Mouse (Mus musculus) urinary bladder, adult 18-20 months (tissue): ENCODE results near the gene Plekha1.

ENCODE experiments used
- DNase-seq, 2 experiments: peaks; one replicate each; pipeline ENCODE4 v3.0.0; 2022; ENCODE audit warnings: low spot score in 2 of 2, mixed read lengths in 2 of 2

Gene Plekha1

DNA sequence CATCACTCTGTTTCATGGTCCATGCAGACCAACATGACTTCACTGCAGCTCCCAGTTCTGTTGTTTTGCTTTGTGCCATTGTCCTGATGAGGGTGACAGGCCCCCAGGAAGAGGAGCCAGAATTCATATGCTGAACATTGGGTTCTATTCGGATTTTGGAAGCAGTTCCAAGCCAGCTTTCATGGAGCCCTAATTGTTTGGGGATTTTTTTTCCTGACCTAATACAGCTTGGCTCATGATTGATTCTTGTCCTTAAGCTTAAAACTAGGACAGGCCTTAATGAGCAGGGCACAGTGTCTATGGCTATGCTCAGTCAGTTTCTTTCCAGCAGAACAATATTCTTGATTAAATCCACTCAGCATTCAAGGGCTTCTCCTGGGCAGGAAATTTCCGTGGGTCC is 52.7 kb downstream of the Plekha1 start:
- no peak for DNase-seq

DNA sequence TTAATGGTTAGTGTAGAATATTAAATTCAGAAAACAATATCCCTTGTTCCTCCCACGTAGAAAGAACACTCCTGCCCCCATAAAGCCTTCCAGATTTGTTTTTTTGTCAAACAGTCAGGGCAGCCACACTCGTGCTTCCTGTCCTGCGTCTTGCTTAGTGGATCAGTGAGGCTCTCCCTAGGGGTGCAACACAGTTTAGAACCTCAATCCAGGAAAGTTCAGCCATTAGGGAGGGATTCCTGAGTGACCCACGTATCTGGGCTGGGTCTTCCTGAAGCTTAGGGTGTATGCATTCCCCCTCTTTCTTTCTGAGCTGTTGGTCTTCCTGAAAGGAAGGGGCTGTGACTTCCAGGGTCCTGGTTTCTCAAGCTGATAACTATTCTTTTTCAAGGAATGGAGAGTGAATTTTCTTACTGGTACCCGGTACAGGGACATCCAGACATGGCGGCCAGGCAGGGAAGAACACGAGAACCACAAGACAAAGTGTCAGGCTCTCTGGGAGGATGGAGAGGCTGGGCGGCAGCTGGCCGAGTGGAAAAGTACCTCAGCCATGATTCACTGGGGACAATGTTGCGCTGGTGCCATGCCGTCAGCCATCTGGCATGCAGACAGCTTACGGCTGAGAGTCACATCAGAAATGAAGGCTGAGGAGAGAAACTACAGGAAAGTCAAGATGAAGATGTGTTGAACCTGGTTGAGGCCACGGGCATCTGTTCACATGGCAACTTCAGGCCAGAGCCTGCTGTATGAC is 57.6 kb downstream of the Plekha1 start:
- no peak for DNase-seq

DNA sequence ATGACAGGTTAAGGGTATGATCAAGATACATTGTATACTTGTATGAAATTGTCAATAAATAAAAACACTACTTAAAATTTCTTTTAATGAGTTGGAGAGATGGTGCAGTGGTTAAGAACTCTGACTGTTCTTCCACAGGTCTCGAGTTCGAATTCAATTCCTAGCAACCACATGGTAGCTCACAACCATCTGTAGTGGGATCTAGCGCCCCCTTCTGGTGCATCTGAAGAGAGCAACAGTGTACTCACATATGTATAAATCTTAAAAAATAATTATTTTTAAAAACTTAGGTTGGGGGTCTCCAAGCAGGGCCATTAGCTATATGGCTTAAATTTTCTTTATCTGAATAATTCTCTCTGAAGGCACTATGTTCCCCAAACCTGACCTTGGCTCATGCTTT is 64.8 kb downstream of the Plekha1 start:
- no peak for DNase-seq

DNA sequence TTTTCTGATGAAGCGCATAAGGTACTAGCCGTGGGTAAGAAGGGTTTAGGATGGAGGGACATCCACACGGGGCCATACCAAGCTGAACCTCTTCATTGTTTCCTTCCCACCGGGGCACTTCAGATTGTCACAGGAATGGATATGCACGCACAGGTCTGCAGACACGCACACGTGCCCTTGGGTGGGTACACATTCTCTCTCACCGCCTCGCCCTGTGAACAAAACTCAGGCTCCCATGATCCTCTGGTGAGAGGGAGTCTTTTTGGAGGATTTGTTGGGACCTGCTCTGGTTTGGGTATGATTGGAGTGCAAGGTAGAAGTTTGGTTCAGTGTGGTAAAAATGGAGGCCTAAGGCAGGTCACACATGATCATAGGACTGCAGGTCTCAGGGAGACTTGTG is 67.4 kb downstream of the Plekha1 start:
- no peak for DNase-seq

DNA sequence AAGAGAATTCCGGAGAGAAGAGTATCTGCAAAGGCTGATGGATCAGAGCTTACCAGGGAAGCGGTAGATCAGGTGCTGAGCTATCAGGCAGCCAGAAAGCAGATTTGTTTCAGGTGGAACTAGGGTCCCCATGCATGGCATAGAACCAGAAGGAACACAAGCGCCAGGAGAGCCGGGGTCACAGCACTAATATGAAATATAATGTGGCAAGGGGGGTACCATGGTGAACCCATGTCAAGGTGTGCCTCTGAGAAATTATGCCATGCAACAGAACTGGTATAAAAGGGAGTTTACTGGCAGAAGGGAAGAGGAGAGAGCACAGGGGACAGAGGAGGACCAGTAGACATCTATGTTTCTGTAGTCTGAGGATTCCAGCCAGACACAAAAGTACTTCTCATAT is 69.1 kb downstream of the Plekha1 start:
- no peak for DNase-seq

DNA sequence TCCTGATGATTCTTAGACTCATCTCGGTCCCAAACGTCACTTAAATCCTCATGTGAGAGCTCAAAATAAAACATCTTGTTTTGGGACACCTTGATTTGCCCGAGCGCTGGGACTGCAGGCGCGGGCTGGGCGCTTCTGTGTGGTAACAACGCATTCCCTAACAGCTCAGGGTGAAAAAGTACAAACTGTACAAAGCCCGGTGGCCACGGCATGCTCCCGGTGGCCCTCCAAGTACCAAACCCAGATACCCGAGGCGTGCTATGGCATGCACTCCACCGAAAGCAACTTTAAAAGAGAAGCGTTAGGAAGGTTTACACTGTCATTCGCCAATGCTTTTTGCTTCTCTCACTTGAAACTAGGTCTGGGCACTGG is 69.9 kb downstream of the Plekha1 start:
- DNase-seq, result no peak

DNA sequence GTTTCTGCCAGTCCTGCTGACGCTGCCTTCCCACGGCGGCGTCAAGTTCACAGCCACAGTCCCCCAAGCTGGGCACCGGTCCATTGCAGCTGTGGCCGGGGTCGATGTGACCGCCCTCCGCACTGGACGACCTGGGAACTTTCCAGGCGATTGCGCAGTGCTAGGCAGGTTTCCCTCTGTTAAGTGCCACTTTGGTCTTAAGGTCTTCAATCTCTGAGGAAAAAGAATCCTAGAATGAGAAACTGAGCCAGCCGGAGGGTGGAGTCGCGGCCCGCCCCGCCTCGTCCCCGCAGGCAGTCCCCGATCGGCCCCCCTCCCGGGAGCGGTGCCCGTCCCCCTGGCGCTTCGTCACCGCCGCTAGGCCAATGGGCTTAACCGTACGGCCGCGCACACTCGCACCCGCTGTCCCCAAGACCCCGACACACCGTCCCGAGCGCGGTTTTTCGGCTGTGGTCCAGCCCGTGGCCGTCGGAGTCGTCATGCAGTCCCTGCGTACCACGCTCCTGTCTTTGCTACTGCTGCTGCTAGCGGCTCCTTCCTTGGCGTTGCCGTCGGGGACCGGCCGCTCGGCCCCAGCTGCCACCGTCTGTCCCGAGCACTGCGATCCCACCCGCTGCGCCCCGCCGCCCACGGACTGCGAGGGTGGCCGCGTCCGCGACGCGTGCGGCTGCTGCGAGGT is 70.4 kb downstream of the Plekha1 start, which contains the start of gene Htra1:
Htra1 (plus strand) TSS at position 319 of the 679 bp plus-strand sequence.
- peak; percentile 65 to 69 for DNase-seq

DNA sequence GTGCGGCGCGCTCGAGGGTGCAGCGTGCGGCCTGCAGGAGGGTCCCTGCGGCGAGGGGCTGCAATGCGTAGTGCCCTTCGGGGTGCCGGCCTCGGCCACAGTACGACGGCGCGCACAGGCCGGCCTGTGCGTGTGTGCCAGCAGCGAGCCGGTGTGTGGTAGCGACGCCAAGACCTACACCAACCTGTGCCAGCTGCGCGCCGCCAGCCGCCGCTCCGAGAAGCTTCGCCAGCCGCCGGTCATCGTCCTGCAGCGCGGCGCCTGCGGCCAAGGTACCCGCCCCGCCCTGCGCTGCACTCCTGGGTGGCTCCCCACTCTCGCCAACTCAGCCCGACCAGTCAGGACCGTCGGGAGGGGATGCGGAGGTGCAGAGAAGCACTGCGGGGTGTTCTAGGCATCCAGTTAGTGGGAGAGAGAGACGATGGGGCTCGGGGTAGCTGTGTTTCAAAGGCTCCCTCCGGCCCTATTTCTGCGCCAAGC is 71.0 kb downstream of the Plekha1 start:
- peak; percentile 28 to 37 for DNase-seq

DNA sequence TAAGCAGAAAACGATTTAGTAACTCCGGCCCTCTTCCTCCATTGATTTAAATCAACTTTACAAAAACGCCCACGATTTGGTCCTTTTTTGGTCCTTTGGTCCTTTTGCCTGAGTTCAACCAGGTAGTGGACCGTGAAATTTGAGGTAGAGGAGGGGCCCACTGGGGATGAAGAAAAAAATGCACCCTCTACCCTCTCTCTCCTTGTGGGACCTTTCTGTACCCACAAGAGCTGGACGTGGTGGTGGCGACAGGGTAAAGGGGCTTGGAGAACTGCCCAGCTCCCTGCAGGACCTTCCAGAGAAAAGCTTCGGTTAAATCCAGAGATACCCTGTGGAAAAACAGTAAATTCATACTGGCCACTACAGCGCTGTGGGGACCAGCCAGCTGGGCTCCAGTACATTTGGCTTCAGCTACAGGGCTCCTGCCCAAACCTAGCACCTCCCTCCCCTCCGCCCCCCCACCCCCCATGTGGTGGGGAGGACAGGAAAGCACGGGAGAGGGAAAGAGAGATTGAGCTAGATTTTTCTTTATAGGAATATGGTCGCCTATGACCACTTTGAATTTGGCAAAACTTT is 71.8 kb downstream of the Plekha1 start:
- DNase-seq, result no peak

DNA sequence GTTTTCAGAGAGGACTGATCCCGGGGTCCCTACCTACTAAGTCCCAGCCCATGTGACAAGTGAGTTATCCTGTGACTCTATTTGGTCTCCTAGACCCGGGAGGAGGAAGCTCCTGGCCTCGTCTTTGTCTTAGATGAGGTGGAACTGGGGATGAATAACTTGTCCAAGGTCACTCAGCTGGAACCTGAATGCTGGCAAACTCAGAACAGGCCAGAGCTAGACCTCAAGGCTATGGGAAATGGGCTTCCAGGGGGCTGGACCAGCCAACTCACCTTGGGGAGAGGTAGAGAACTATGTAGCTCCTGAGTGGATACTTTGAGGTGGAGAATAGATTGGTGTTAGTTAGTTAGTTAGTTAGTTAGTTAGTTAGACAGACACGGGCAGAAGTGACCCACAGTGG is 72.4 kb downstream of the Plekha1 start:
- DNase-seq, result no peak

DNA sequence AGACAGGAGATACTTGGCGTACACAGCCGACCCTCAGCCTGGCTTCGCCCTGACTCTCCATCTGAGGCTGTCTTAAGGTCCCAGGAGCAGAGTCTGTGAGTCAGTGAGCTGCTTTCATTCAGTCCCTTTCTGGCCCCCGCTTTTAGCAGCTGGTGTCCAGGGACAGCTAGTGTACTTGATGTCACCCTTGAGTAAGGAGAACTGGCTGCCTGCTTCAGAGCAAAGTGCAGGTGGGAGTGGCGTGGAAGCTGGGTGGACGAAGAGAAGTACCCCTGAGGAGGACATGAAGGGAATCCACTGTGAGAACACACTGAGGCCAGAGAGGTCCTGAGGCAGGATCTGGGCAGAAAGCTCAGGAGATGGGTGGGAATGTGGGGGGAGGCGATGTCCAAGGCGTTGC is 73.3 kb downstream of the Plekha1 start:
- DNase-seq, result no peak

DNA sequence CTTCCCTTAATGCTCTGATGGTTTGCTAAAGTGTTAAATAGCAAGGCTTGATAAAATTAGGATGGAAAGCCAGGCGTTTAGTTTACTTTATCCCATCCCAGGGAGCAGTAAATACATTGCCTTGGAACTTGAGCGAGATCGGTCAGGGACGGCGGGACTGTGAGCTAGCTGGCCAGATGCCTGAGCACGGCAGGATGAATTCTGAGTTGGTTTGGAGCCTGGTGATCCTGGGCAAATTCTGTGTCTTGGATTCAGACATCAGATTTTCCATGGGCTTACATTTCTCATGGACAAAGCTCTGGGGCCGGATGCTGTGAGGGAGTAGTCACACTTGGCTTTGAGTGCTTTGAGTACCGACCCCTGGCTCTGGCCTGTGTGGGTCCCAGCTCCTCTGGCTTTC is 75.2 kb downstream of the Plekha1 start:
- no peak for DNase-seq

DNA sequence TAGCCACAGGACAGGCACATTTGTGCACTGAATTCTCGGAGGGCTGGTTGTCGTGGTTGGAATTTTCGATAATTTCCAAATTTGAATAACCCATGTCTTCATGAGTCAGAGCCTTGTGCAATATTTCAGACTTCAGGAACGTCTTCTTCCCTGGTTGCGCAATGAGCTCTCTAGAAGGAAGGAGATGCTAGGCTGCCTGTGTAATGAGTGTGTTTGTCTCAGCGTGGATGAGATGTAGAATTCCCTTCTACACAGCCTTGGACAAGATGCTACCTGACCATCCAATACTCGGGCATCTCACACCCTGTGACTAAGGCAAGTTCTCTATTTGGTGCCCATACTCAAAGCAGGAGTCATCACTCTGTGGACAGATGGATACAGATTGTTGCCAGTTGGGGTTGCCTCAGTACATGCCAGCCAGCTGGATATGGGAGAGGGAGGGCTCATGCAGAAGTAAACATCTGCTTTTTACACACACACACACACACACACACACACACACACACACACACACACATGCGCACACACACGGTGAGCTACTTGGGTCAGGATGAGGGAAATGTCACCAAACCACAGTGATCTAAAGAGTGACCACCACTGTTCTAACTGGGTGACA is 77.8 kb downstream of the Plekha1 start:
- DNase-seq, result peak in 1 of 2 experiments; percentile 37

DNA sequence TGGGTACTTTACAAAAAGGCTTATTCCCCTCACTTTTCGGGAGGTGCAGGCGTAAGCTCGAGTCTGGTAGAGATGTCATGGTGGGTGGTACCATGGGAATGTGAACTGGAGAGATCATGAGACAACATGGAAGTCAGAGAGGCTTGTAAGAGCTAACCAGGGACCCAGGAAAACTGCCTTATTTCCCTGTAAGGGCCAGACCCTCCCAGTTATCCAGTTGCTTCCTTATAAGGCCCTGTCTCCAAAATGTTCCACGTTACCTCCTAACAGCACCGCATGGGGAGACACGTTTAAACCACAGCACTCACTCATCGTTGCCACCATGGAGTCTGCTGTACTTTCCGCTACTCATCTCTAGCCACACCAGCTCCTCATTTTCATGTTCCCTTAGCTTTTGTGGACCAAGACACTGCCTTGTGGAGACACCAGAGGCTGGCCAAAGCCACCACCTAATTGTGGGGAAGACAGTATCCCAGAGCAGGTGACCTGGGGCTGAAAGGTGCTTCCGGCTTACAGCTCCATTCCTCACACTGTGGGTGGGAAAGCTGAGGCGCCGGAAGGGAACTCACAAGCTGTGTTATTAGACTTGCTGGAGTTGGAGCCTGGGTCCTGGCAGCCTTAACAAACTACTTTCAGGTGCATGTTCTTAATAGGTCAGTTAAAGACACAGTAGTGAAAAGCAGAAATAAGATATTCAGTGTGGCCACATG is 79.4 kb downstream of the Plekha1 start:
- no peak for DNase-seq

DNA sequence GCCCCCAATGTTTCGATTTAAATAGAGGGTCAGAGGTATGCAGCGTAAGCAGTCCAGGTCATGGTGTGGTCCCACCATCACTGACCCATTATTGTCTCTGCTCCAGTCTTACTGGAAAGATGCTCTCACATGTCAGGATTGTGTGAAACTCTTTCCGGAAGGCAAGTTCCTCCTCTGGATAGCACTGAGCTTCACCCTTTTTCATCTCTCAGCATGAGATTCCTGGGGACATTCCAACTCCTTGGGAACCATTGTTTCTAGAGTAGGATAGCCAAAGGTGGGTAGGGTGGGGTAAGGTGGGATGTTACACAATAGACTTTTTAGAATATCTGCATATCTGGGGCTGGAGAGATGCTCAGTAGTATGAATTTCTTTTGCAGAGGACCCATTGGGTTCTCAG is 80.2 kb downstream of the Plekha1 start:
- DNase-seq, result no peak

DNA sequence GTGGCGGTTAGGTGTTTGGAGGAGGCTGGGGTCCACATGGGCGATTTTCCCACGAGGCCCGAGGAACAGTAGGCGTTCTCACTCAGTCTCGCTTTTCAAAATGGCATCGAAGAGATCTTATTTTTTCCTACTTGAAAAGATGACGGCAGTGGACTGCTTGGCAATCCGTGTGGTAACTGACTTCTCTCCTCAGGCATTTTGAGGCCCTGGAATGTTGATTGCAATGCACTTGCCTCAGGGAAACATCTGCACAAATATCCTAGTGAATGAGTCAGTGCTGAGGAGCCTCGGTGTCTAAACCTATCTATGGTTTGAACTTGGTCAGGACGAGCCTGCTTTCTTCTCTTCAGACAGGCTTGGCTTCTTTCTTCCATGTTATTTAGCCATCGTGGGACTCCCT is 80.7 kb downstream of the Plekha1 start:
- no peak for DNase-seq

DNA sequence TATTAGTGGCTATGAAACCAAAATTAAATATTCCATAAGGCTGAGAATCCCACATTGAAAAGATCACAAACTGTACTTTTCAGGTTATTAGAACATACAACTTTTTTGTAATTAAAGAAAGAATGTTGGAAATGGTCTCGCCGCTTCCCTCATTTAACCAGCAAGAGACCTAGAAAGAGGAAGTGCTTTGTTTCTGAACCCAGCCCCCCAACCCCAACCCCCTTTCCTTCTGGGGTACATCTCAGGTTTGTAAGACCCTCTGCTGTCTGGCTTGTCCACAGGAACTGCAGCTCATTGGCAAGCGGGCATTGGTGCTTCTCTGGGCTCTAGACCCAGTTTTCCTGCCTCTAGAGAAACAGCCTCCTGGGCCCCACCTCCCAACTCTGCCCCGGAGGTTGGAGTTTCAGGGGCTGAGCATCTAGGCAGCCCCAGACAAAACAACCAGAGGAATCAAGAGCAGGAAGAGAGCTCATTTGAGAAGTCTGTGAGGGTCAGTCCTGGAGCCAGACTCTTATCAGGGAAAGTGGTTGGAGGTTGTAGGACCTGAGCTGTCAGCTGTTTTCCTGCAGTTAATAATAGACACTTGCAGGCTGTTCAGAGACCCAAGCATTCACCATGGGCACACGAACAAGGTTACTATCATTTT is 83.1 kb downstream of the Plekha1 start:
- DNase-seq, result no peak

DNA sequence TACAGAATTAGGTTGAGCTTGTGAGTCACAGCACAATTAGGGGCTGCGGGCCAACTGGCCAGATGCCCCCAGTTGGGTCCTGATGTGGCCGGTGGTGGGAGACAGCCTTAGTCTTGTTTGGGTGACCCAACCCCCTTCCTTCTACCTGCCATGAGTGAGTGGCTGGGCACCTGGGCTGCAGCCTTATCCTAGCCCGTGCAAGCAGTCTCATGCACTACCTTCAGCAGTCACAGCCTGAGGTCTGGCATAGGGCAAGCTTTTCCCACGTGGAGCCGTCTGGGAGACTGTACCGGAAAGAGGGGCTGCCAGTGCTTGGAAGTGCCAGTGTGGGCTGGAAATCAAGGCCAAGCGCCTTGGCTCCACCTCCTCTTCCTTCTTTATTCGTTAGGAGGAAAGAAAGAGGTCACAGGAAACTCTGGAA is 83.8 kb downstream of the Plekha1 start:
- no peak for DNase-seq

DNA sequence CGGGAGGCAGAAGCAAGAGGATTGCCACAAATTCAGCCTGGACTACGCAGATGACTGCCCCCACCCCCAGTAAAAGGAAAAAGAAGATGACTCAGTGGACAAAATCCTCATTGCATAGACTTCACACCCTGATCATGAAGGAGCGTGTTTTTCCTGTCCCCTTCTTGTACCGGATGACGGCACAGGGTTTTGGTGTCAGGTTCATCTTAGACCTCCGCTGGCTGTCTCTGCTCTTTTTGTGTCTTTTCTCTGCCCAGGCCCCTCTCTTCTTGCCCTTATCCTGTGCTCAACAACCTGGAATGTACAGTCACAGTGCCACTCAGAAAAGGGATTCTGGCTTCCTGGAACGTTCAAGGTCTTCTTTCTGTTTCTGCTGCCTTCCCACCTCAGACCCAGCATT is 84.9 kb downstream of the Plekha1 start:
- DNase-seq, result no peak

DNA sequence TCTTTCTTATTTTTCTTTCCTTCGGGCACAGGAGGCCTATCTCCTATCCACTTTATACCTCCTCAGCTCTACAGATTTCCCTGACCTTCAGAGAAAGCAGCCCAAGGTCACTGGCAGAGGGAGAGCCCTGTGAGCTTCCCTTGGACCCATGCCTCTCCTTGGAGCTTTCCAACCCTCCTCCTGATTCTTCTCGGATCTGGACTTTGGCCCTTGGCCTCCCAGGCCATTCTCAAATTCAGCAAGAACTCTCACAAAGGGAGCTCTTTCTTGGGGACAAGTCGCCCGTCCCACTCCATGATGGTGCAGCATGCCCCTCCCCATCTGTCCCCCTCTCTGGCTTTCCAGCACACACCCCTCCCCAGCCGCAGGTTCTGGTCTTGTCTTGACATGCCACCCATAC is 85.4 kb downstream of the Plekha1 start:
- no peak for DNase-seq

DNA sequence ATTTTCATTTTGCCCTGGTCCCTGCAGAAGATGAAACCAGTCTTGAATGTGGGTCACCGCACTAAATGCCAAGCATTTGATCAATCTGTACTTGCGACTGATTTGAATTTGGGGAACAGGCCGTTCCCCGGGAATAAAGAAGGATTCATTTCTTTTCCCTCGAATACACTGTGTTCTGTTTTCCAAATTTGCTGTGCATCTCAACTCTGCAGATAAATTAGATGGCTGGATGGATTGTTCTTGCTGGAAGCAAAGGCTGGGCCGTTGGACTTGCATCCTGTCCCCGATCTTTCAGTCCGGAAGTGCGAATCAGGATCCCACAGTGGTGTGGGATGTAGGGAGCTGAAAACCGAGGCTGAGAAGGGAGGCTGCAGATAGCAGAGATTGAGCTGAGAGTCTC is 87.8 kb downstream of the Plekha1 start:
- DNase-seq, result no peak
